Mouse (Mus musculus) C2C12 (cell line): ENCODE measurements around the gene Exosc5. TPM values are rescaled to one million over a fixed set of nuclear protein-coding genes. Genes with fewer than 3 reads are reported as not detected.
A peak's percentile ranks its signal among the peaks of the same experiment; 100 is the strongest.

Experiments
- H3K27me3 ChIP-seq: one replicate; pipeline ENCODE4 v1.6.1; 2011; ENCODE audit not compliant: control insufficient read depth, insufficient read depth, insufficient read length
- H3K36me3 ChIP-seq: one replicate; pipeline ENCODE4 v1.6.1; 2011; ENCODE audit not compliant: control insufficient read depth, insufficient read depth
- H3K4me3 ChIP-seq: one replicate; pipeline ENCODE4 v1.5.1; 2011; ENCODE audit warnings: mild to moderate bottlenecking, control low read depth; ENCODE audit not compliant: poor library complexity, insufficient read depth, severe bottlenecking
- H3K79me2 ChIP-seq: one replicate; pipeline ENCODE4 v1.6.1; 2011; ENCODE audit not compliant: control insufficient read depth, insufficient read depth
- H3K79me3 ChIP-seq: one replicate; pipeline ENCODE4 v1.6.1; 2011; ENCODE audit warnings: low read depth, control low read depth
- H3ac ChIP-seq: one replicate; pipeline ENCODE3; 2011; ENCODE audit warnings: low read depth; ENCODE audit not compliant: control insufficient read depth, insufficient read length
- CEBPB ChIP-seq: IDR thresholded peaks from one replicate; pipeline ENCODE4 v1.6.1; 2011; ENCODE audit warnings: low read depth, mild to moderate bottlenecking, control low read depth, moderate library complexity
- CTCF ChIP-seq: IDR thresholded peaks from one replicate; pipeline ENCODE4 v1.5.1; 2011; ENCODE audit not compliant: control insufficient read depth, insufficient read depth, insufficient read length
- FOSL1 ChIP-seq: IDR thresholded peaks from one replicate; pipeline ENCODE4 v1.8.0; 2011; ENCODE audit warnings: mild to moderate bottlenecking, low read length; ENCODE audit not compliant: poor library complexity, insufficient read depth, severe bottlenecking
- MAX ChIP-seq: IDR thresholded peaks from one replicate; pipeline ENCODE4 v1.6.1; 2011; ENCODE audit warnings: mild to moderate bottlenecking, control low read depth
- MYOD1 ChIP-seq: IDR thresholded peaks from one replicate; pipeline ENCODE4 v1.6.1; 2011; ENCODE audit warnings: low read depth; ENCODE audit not compliant: control insufficient read depth, insufficient read length
- MYOG ChIP-seq: IDR thresholded peaks from one replicate; pipeline ENCODE4 v1.6.1; 2011; ENCODE audit not compliant: control insufficient read depth, insufficient read length; ENCODE audit errors: extremely low read depth
- USF1 ChIP-seq: IDR thresholded peaks from one replicate; pipeline ENCODE4 v1.6.1; 2011; ENCODE audit warnings: low read depth, mild to moderate bottlenecking, control low read depth, moderate library complexity
- polyA plus RNA-seq: library from polyadenylated mRNA; unstranded; fragments of >200 nt; fragmentation: generic; extraction: Trizol; gene quantifications from one replicate; pipeline ENCODE4 v1.2.1, GENCODE M21; 2012; ENCODE audit warnings: missing spikeins

Gene Exosc5
- polyA plus RNA-seq, 1 experiment, result 53.2 TPM

DNA sequence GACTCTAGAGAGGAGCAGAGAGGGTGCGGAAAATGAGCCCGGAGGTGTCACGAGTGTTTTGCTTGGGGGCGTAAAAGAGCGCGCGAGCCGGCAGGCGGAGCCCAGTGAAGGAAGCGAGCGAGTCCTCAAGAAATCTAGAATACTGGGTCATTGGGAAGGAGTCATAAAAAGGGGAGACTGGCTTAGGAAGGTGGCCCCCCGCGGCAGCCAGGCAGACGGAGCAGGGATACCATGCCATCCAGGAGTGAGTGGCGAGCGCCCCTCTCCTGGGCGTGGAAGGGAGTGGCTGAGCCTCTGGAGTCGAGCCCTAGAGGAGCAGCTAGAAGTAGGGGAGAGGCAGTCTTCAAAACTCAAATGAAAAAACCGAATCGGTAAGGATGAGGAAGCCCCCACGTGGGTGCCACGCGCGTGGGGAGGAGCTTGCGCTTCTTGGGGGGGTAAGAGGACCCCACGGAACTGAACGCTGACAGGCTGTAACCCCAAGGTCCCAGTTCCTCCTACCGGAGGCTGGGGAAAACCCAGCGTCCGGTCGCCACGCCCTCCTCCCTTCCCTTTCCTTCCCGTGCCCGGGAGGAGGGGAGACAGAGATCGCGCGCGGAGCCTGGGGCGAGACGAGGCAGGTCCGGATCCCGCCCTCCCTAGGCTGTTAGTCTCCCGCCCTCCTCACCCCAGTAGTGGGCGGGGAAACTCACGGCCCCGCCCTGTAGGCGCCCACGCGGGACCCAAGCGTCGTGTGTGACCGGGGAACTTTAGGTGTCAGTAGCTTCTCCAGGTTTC is 30.0 kb downstream of the Exosc5 start:
- H3K4me3 ChIP-seq, result peak overlapping the region; percentile 63
- H3K79me3 ChIP-seq, result peaks cover 8% of the 10 kb centered on the region
- H3ac ChIP-seq, result peak overlapping the region; percentile 94
- no peak for TF ChIP-seq FOSL1
- TF ChIP-seq CTCF, result no peak
- TF ChIP-seq MYOD1, result no peak
- H3K79me2 ChIP-seq, result peaks cover 35% of the 10 kb centered on the region
- H3K36me3 ChIP-seq, result peaks cover 9% of the 10 kb centered on the region
- H3K27me3 ChIP-seq, result no peaks in the 10 kb centered on the region

DNA sequence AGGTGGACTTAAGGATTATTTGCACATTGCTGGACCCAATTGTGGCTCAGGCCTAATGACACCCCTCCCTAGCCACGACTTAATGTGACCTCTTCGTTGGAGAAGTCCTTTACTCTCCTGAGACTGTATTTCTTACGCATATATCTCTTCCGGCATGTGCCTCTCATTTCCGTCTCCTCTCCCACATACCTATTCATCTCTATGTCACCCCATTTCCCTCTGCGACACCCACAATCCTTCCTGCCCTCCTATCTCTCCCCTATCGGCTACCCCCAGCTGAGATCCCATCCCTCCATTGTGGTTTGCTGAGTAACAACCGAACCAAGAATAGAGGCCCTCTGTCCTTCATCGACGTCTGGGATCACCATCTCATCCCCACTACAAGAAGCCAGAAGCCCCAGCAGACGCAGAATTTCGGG is 30.6 kb downstream of the Exosc5 start:
- Histone ChIP-seq H3K79me2 (peaks cover 35% of the 10 kb centered on the region), H3K4me3 (peak overlapping the region; percentile 63), H3K79me3 (peaks cover 8% of the 10 kb centered on the region), H3ac (no peak overlapping the region), H3K27me3 (no peaks in the 10 kb centered on the region), H3K36me3 (peaks cover 11% of the 10 kb centered on the region)
- TF ChIP-seq MYOD1 (no peak), MYOG (no peak), FOSL1 (no peak), CTCF (no peak), USF1 (no peak), CEBPB (no peak), MAX (no peak)

- TF ChIP-seq USF1 (no peak), MYOD1 (no peak), CTCF (no peak), CEBPB (no peak), MAX (no peak), MYOG (no peak), FOSL1 (no peak)
- peaks cover 15% of the 10 kb centered on the region for H3K36me3 ChIP-seq
- H3ac ChIP-seq, result no peak overlapping the region
- H3K79me2 ChIP-seq, result peaks cover 35% of the 10 kb centered on the region
- no peaks in the 10 kb centered on the region for H3K27me3 ChIP-seq
- H3K4me3 ChIP-seq, result no peak overlapping the region
- H3K79me3 ChIP-seq, result peaks cover 8% of the 10 kb centered on the region
Measured at GRCm38 (mm10) chr7:25690051-25690450, 31.1 kb downstream of the Exosc5 start.

GRCm38 (mm10) chr7:25694104-25694503 is 35.1 kb downstream of the Exosc5 start:
- Histone ChIP-seq H3K36me3 (peaks cover 37% of the 10 kb centered on the region), H3K4me3 (no peak overlapping the region), H3ac (no peak overlapping the region), H3K79me2 (peaks cover 20% of the 10 kb centered on the region), H3K79me3 (peaks cover 5% of the 10 kb centered on the region), H3K27me3 (no peaks in the 10 kb centered on the region)
- no peak for TF ChIP-seq CTCF
- TF ChIP-seq MYOG, result no peak
- TF ChIP-seq FOSL1, result no peak
- TF ChIP-seq CEBPB, result no peak
- no peak for TF ChIP-seq MAX
- TF ChIP-seq USF1, result no peak
- TF ChIP-seq MYOD1, result no peak

DNA sequence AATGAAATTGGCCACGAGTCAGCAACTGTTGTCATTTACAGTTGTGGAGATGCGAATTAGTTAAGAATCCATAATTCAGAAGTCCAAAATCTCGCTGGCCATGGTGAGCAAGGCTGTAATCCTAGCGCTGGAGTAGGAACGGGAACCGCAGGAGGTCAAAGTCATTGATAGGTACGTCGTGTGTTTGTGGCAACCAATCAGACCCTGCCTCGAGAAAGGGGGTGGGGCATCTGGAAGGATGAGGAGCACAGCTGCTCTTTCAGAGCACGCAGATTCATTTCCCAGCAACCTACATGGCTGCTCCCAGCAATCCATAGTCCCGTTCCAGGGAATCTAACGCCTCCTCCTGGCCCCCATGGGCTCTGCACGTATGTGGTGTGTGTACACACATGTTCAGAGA is 40.9 kb downstream of the Exosc5 start:
- Histone ChIP-seq H3K79me2 (no peaks in the 10 kb centered on the region), H3K36me3 (peaks cover 46% of the 10 kb centered on the region), H3K79me3 (no peaks in the 10 kb centered on the region), H3ac (no peak overlapping the region), H3K27me3 (no peaks in the 10 kb centered on the region), H3K4me3 (no peak overlapping the region)
- no peak for TF ChIP-seq MYOG
- TF ChIP-seq CEBPB, result no peak
- TF ChIP-seq FOSL1, result no peak
- TF ChIP-seq USF1, result no peak

GRCm38 (mm10) chr7:25700732-25701131 is 41.8 kb downstream of the Exosc5 start:
- no peaks in the 10 kb centered on the region for H3K79me3 ChIP-seq
- no peak overlapping the region for H3ac ChIP-seq
- no peak for TF ChIP-seq CTCF
- no peak for TF ChIP-seq USF1
- TF ChIP-seq FOSL1, result no peak
- TF ChIP-seq MYOG, result no peak
- TF ChIP-seq MAX, result no peak
- TF ChIP-seq CEBPB, result no peak
- peaks cover 40% of the 10 kb centered on the region for H3K36me3 ChIP-seq
- H3K4me3 ChIP-seq, result no peak overlapping the region
- no peaks in the 10 kb centered on the region for H3K79me2 ChIP-seq
- H3K27me3 ChIP-seq, result no peaks in the 10 kb centered on the region
